Mouse (Mus musculus): ENCODE measurements around the gene Myl6b.

DNA sequence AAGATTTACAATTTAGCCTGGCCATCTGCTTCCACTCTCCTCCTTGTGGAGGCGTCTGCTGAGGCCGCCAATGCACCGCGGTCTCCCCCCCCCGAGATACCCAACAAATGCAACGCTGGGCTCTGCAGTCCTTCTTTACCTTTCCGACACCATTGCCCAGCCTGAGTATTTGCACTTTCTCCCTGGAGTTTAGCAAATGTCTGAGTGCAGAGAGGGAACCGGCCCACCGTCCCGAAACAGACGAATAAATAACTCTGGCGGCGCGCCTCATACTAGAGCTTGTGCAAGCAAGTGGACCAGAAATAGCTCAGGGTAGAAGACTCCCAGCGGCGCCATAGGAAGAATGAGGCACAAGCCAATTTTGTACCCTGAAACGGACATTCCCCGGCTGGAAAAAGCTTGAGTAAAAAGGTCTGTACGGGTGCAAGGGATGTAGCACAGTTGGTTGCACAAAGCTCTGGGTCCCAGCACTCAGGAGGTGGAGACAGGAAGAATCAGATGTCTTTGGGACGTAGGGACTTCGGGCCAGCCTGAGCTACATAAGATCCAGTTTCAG is 709 bp upstream of the Myl6b start:
- TF ChIP-seq USF1 (IDR thresholded peaks at IDR 0.05; ENCODE audit: low read depth, low read length) (no peak), CTCF (conservative IDR thresholded peaks at IDR 0.05 in 1 of 2, IDR thresholded peaks at IDR 0.05 in 1 of 2; ENCODE audit: low read depth in 2 of 2, low read length in 2 of 2) (no peak), USF2 (conservative IDR thresholded peaks at IDR 0.05; ENCODE audit: low read depth, low read length) (no peak), EP300 (IDR thresholded peaks at IDR 0.05; ENCODE audit: low read length) (no peak), MAFK (IDR thresholded peaks at IDR 0.05; ENCODE audit: insufficient replicate concordance, low read length) (no peak), CHD2 (IDR thresholded peaks at IDR 0.05; ENCODE audit: low read length) (no peak)

Measured in CH12.LX (cell line).